Mouse (Mus musculus): Measurements from ENCODE around the gene Pin1rt1.

Gene Pin1rt1

GRCm38 (mm10) chr2:104714254-104714691 lies 1.9 kb downstream of the Pin1rt1 start:
- in situ Hi-C loops (cut with MboI; ENCODE audit: unreplicated experiment in 2 of 2) = no loop called here

- in situ Hi-C loops (cut with MboI; ENCODE audit: unreplicated experiment in 2 of 2) = no loop called here
Measured at GRCm38 (mm10) chr2:104712486-104712809, 3.7 kb downstream of the Pin1rt1 start.

GRCm38 (mm10) chr2:104711585-104712485 lies 4.3 kb downstream of the Pin1rt1 start, which contains the start of gene Tcp11l1:
Gene Tcp11l1, minus strand, starts transcription at chr2:104712169.
- in situ Hi-C loops (cut with MboI; ENCODE audit: unreplicated experiment in 2 of 2) = no loop called here

GRCm38 (mm10) chr2:104710670-104711370 lies 5.4 kb downstream of the Pin1rt1 start:
- in situ Hi-C loops (cut with MboI; ENCODE audit: unreplicated experiment in 2 of 2) = no loop called here

- in situ Hi-C loops (cut with MboI; ENCODE audit: unreplicated experiment in 2 of 2) = no loop called here
Measured at GRCm38 (mm10) chr2:104709786-104710337, 6.3 kb downstream of the Pin1rt1 start.

GRCm38 (mm10) chr2:104704355-104704754 lies 11.8 kb downstream of the Pin1rt1 start:
- in situ Hi-C loops (cut with MboI; ENCODE audit: unreplicated experiment in 2 of 2) = no loop called here

- in situ Hi-C loops (cut with MboI; ENCODE audit: unreplicated experiment in 2 of 2) = no loop called here
Measured at GRCm38 (mm10) chr2:104703158-104703557, 13.0 kb downstream of the Pin1rt1 start.

GRCm38 (mm10) chr2:104699659-104700058 lies 16.5 kb downstream of the Pin1rt1 start:
- in situ Hi-C loops (cut with MboI; ENCODE audit: unreplicated experiment in 2 of 2) = loop anchor here in 1 of 2 experiments (25.0 kb wide), 1 partner anchor 562 kb away; no protein-coding TSS in a partner anchor

GRCm38 (mm10) chr2:104692551-104692950 lies 23.6 kb downstream of the Pin1rt1 start:
- in situ Hi-C loops (cut with MboI; ENCODE audit: unreplicated experiment in 2 of 2) = loop anchor here in 1 of 2 experiments (25.0 kb wide), 1 partner anchor 555 kb away; no protein-coding TSS in a partner anchor

- in situ Hi-C loops (cut with MboI; ENCODE audit: unreplicated experiment in 2 of 2) = loop anchor here in 1 of 2 experiments (25.0 kb wide), 1 partner anchor 553 kb away; no protein-coding TSS in a partner anchor
Measured at GRCm38 (mm10) chr2:104690720-104691119, 25.5 kb downstream of the Pin1rt1 start.

- in situ Hi-C loops (cut with MboI; ENCODE audit: unreplicated experiment in 2 of 2) = loop anchor here (5.0 to 25.0 kb wide), 4 partner anchors 64 to 551 kb away; no protein-coding TSS in a partner anchor
Measured at GRCm38 (mm10) chr2:104688724-104689123, 27.5 kb downstream of the Pin1rt1 start.

GRCm38 (mm10) chr2:104688321-104688720 lies 27.9 kb downstream of the Pin1rt1 start:
- in situ Hi-C loops (cut with MboI; ENCODE audit: unreplicated experiment in 2 of 2) = loop anchor here (5.0 to 25.0 kb wide), 4 partner anchors 64 to 551 kb away; no protein-coding TSS in a partner anchor

- in situ Hi-C loops (cut with MboI; ENCODE audit: unreplicated experiment in 2 of 2) = loop anchor here (5.0 to 25.0 kb wide), 4 partner anchors 65 to 550 kb away; no protein-coding TSS in a partner anchor
Measured at GRCm38 (mm10) chr2:104687261-104687660, 28.9 kb downstream of the Pin1rt1 start.

GRCm38 (mm10) chr2:104685418-104685817 lies 30.8 kb downstream of the Pin1rt1 start:
- in situ Hi-C loops (cut with MboI; ENCODE audit: unreplicated experiment in 2 of 2) = loop anchor here (5.0 to 25.0 kb wide), 4 partner anchors 67 to 549 kb away; no protein-coding TSS in a partner anchor

GRCm38 (mm10) chr2:104684771-104685170 lies 31.4 kb downstream of the Pin1rt1 start:
- in situ Hi-C loops (cut with MboI; ENCODE audit: unreplicated experiment in 2 of 2) = loop anchor here (5.0 to 25.0 kb wide), 4 partner anchors 68 to 550 kb away; no protein-coding TSS in a partner anchor

GRCm38 (mm10) chr2:104677326-104677725 lies 38.9 kb downstream of the Pin1rt1 start:
- in situ Hi-C loops (cut with MboI; ENCODE audit: unreplicated experiment in 2 of 2) = loop anchor here in 1 of 2 experiments (25.0 kb wide), 1 partner anchor 540 kb away; no protein-coding TSS in a partner anchor

GRCm38 (mm10) chr2:104671724-104672123 lies 44.5 kb downstream of the Pin1rt1 start:
- in situ Hi-C loops (cut with MboI; ENCODE audit: unreplicated experiment in 2 of 2) = no loop called here

GRCm38 (mm10) chr2:104669122-104669804 lies 46.9 kb downstream of the Pin1rt1 start:
- in situ Hi-C loops (cut with MboI; ENCODE audit: unreplicated experiment in 2 of 2) = loop anchor here in 1 of 2 experiments (5.0 kb wide), 1 partner anchor 77 kb away; the partner anchor contains the start of gene Cstf3

Data from v-Abl transformed pro-B cells (cell line).